Mouse (Mus musculus) urinary bladder, postnatal 14 days (tissue): Measurements from ENCODE around the gene Nt5c2.
"Not testable (repeated sequence)": the region's sequence is repeated elsewhere in the genome, so short reads cannot be mapped to it uniquely, and the experiment has no call there.

Experiments used
- DNase-seq: peaks from one replicate; pipeline ENCODE4 v3.0.0; 2021; ENCODE audit warnings: low spot score

Nt5c2 gene

DNA sequence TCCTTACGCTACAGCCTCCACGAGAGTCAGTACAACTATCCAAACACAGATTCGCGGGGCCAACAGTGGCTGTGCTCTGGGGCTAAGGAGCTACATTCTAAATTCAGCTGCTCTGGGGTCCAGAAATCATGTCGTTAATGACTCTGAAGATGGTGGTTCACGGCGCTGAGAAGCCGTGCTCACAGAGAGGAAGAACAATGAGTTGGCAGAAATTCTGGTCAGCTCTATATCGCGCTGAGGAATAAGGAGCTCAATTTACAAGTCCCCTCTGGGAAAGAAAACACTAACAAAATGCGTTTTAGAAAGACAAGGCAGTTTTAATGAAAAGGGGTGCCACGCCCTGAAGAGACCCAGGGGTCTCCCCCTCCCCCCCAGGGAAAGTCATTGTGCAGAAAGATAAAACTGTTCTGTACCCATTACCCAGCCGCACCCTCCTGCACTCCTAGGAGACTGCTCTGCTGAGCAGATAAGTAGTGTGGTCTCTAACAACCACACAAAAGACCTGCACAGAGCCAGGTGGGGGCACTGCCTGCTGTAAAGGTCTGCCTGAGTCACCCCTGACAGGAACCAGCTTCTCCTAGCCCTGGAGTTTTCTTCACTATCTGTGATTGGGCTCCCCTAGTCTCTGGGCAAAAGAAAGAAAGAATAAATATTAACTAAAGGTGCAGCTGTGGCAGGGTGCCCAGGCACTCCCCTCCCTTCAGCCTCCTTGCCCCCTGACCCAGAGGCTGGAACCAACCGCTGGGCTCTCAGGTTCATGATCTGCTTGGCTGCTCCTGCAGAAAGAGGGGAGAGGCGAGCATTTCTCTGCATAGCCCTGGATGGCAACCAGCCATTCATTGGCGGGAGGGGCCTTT is 26.5 kb downstream of the Nt5c2 start:
- DNase-seq, result peak; percentile 80

DNA sequence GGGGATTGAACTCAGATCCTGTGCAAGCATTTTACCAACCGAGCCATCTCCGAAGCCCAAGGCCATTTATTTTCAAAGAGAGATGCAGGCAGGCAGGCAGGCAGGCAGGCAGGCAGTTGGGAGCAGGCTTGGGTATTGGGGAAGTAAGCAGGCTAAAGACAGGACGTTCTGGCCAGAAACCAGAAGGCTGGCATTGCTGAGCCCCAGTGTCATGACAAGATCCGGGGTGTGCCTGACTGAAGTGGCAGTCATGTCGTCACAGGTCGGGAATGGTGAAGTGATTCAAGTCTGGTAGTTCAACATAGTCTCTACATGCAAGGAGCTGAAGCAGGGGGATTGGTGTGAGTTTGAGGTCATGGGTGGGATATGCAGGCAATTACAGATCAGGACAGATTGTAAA is 27.3 kb downstream of the Nt5c2 start:
- peak; percentile 55 for DNase-seq

DNA sequence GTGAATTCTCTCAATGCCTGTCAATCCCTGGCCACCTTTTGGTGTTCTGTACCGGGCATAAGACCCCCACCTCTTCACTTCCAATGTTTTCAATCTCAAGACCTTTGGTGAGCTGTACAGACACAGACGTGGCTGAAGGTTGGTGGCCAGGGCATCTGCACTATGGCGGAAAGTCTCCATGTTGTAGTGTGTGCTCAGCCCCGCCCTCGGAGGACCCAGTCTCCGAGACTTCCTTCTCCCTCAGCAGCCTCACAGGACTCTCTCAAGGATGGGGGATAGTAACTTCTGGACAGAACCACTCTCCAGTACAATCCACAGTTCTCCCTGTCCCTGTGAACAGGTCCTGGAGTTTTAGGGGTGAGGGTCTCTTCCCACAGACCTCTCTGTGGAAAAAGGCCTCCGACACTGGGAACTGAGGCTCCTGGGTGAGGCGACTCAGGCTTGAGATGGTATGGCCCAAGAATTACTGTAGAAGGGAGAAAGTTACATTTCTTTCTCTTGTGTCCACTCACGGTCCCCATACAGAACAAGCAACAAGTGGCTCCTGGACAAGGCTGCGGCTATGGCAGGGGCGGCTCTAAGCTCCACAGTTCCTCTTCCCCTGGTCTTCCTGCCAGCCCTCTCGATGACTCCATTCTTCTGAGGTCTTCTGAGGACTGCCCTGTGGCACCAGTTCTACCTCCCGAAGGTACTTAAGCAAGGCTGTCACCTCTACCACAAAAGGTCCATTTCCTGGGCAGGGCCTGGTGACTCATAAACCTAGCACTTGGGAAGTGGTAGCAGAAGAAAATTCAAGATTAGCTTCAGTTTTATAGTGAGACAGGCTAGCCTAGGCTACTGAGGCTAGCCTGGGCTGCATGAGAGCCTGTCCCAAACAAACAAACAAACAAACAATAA is 30.0 kb downstream of the Nt5c2 start:
- no peak for DNase-seq

DNA sequence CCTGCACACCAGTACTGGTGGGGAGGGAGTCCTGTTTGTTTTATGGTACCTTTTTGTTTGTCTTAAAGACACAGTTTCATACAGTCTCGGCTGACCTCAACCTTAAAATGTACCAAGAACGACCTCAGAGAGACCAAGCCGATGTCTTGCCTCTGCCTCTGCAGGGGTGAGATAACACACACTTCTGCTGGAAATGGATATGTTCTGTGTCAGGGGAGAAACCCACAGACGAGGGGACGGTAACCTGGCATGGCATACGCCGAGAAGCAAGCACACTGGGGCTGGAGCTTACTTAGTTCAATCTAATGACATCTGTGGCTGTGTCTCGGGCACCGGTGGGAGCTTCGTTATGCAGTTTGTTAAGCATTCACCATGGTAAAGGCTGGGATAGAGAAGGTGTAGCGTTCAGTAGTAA is 31.0 kb downstream of the Nt5c2 start:
- DNase-seq, result no peak

DNA sequence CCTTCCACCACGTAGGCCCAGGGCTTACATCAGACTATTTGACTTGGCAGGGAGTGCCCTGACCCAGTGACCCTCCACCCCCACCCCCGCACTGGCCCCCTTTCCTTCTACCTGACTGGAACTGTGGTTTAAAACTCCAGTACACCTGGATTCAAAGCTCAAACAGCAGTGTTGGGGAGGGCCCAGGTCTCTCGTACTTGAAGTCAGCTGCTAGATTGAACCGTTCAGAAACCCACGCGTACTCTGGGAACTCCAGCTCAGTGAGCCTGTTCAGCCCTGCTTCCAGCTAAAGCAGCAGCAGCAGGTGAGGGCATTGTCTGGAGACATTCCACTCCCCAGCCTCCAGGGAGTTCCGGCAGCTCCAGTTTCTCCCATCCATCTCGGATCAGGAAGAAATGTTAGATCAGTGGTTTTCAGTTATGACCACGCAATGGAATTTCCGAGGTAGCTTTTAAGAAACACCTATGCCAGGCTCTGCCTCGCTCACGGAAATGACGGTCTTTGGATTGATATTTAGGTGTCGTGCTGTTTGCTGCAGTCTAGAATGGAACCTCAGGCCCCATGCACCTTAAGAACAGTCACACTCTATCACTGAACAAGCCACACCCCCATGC is 31.5 kb downstream of the Nt5c2 start:
- no peak for DNase-seq

DNA sequence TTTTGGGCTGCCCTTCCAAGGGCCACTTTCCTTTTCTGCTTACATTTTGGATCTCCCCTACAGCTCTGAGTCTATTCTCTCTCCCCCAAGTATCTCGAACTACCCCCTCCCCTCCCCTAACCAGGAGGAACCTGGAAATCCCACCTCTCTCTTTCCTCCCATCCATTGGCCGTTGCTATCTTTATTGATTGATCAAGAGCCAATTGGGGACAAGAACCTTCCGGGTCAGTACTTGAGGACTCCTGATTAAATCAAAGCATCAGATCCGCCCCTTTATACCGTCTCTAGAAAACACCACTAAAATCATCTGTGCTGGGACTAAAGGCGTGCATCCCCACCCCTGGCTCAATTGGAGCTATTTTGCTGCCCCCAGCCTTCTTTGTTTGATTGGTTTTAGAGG is 33.5 kb downstream of the Nt5c2 start:
- DNase-seq, result no peak

DNA sequence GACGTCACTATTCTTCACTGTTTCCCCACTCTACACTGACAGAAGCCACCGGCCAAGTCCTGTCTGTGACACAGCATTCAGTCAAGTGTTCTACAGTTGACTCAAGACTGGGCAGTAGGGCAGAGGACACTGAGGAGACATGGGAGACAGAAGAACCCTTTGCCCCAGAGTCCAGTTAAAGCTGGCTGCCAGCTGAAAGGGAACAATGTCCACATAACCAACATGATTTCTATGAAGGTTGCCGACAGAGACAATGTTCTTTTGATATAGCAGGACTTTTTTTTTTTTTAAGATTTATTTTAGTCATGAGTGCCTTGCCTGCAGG is 35.2 kb downstream of the Nt5c2 start:
- no peak for DNase-seq

DNA sequence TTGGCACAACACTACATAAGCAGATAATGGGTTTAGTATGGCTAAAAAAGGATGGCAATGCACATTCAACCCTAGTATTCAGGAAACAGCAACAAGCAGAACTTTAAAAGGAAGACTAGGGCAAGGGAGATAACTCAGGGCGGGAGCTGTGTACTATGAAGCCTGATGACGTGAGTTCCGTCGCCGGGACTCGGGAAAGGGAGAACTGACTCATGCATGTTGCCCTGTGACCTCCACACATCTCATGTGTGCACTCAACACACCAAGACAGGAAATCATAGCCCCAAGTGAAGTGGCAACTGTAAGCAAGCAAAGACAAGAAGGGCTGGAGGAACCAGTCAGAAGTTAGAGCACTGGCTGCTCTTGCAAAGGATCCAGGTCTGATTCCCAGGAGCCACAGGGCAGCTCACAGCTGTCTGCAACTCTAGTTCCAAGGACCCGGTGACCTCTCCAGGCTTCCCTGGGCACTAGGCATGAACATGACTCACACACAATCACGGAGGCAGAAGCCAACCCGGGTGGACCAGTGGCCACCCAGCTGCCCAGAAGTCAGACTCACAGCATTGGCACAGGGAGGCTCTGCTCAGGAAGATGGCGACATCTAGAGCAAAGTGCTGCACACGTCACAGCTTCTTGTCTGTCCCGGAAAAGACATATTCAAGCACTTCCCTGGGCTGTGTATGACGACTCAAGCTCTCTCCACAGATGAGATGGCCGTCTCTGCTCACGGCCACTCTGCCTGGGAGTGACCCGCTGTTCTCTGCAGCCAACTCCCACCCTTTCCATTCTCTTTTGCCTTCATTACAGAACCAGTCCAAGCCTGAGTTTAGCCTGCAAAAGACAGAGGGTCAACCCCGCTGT is 35.8 kb downstream of the Nt5c2 start:
- no peak for DNase-seq

DNA sequence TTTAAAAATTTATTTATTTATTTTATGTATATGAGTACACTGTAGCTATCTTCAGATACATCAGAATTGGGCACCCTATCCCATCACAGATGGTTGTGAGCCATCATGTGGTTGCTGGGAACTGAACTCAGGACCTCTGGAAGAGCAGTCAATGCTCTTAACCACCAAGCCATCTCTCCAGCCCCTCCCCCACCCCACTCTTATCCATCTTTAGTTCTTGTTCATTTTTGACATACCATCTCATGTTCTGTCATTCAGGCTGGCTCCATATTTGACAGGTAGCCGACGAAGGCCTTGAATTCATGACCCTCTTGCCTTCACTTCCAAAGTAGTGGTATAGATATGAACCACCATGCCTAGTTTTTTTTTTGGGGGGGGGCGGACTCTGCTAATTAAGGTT is 36.9 kb downstream of the Nt5c2 start:
- DNase-seq, result not testable (repeated sequence)

DNA sequence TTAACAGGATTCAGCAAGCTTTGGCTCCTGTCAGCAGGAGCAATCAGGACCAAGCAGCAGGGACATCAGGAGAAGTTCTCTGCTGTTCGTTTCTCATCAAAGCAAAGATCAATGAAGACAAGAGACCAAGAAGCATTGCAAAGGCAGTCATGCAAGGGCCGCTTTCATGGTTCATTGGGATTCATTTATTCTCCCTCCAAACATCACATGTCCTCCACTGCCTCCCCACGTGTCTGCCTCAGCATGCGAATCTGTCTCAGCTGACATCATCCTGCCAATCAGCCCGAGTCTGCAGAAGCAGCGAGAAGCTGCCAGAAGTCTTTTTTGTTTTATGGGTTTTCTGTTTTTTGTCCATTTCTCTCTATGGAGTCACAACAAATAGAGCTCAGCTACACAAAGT is 37.5 kb downstream of the Nt5c2 start:
- DNase-seq, result no peak

DNA sequence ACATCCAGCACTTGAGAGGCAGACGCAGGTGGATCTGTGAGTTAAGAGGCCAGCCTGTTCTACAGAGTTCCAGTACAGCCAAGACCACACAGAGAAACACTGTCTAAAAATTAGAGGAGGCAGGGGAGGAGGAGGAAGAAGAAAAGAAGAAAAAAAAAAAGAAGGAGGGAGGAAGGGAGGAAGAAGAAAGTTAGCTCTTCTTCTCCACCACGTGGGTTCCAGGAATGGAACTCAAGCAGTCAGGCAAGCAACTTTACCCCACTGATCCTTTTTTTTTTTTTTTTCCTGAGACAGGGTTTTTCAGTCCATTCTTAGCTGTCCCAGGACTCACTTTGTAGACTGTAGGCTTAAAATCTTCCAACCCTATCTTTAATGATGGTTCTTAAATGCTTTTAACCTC is 38.2 kb downstream of the Nt5c2 start:
- no peak for DNase-seq

DNA sequence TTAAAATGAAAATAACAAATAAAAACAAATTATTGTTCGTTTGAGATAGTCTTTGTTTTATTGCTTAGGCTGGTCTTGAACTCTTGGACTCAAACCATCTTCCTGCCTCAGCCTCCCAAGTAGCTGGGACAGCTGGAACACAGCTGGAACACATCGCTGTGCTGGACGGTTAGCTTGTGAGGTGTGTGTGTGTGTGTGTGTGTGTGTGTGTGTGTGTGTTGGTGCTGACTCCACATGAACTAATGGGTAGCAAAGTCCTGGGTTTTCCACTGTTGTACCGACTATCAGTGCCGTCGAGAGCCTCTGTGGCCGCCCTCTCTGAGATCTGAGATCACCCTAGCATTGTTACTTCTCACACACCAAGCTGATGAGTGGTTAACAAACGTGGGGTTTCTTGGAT is 39.0 kb downstream of the Nt5c2 start:
- DNase-seq, result no peak

DNA sequence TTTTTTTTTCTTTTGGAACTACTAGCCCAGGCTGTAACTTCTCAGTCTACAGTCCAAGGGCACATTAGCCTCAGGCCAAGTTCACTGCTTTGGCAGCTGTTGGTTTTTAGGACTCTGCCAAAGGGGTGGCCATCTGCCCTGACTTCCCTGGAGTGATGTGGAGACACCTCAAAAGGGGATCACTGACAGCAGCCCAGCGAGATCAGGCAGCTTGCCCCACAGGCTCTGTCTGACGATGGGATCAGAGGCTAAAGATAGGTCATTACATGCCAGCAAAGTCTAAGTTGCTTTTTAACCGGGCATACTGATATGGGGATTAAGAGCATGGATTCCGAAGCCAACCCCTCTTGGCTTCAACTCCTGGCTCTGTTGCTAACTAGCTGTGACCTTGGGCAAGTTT is 39.4 kb downstream of the Nt5c2 start:
- no peak for DNase-seq

DNA sequence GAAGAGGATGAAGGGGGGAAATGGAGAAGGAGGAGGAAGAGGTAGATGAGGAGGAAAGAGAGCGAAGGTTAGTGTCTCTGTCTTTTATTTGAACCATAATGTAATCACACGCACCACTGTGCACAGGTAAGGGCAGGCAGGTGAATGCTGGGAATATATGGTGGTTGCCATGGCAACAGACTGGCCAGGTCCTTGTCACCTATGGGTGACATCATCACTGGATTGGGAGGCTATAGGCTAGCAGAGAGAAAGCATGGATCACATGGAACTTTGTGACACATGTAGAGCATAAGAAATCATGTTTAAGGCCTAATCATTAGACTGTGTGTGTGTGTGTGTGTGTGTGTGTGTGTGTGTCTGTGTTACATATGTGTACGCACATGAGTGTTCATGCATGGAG is 42.8 kb downstream of the Nt5c2 start:
- DNase-seq, result no peak

DNA sequence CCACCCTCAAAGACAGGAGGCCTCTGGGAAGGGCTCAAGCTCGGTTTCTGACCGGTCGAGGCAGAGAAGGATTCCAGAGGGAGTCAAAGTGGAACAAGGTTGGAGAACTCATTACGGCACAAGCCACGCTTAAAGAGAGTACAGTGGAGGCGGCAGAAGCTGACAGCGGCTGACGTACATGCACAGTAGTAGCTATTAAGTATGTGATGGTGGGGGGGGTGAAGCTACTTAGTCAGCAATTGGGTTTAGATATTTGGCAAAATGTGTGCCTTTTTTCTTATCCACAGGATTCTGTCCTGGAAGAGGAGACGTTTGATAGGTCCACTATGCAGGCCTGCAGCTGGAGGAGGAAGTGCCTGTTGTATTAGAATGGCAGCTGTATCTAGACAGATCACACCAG is 43.2 kb downstream of the Nt5c2 start:
- no peak for DNase-seq

DNA sequence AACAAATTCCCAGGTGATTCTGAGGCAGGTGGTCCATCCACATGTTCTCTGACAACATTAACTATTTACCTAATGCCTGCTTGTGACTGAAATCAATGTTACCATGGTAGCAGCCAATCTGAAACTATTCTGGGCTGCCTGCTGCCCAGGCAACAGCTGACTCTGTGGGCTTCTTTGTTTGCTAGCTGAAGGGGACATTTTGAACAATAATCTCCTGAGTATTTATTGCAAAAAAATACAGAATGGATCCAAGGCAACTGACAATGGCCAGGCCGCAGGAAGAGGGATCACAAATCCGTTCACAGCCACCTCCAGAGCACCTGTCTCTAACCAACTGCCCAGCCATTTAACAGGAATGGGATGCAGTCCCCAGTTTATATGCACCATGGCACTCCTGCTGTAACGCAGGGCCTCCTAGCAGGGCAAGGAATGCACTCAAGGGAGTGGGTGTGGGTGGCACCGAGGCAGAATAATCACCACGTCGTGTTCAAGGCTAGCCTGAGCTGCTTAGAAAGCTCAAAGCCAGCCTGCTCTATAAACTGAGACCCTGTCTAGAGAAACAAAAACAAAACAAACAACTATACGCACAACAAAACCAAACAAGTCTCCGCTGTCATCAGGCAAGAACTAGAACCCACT is 43.8 kb downstream of the Nt5c2 start:
- DNase-seq, result no peak

DNA sequence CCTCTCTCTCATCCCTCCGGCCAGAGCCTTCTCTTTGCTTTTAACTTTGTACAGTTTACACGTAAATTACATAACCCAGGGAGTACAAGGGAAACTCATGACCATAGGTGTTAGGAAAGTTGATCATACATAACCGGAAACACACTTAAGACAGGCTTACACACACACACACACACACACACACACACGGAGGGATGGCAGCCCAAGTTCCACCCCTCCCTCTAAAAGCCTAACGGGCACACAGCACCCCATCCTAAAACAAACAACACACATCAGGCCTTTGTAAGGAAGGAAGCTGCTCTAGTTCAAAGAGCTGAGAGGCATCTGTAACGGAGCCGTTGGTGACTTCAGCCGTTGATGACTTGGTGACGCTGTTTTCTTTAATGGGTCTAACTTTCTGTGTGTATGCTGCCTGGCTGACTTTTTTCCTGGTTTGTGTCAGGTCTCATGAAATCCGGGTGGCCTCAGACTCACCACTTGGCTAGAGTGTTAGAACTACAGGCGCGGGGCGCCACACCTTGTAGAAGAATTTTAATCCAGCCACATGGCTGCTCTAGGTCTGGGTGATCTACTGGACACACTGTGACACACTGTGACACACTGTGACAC is 44.7 kb downstream of the Nt5c2 start:
- no peak for DNase-seq

DNA sequence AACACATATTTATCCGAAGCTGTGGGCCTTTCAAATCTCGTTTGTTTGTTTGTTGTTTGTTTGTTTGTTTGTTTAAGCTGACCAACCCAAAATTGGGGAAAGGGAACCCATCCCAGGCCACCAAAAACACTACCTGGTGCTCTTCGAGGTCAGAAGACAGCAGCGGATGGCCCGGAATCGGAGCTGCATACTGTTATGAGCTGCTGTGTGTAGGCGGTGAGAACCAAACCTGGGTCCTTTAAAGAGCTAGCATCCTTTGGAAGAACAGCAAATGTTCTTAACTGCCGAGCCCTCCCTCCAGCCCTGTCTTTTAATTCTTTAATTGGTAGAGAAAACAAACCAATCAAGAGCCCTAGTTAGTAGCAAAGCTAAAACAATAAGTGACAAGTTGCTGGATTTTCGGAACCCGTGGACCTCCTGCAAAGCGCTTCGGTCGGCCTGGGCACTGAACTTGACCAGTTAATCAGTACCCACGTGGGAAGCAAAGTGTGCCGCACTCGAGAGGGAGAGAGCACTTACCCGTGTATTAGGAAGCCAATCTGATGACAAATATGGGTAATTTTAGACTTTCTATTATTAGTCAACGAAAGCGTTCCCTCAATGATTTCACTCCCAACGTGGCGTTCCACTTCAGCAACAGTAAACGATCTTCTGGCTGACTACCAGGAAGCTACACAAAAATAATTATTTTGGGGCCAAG is 45.5 kb downstream of the Nt5c2 start:
- no peak for DNase-seq

DNA sequence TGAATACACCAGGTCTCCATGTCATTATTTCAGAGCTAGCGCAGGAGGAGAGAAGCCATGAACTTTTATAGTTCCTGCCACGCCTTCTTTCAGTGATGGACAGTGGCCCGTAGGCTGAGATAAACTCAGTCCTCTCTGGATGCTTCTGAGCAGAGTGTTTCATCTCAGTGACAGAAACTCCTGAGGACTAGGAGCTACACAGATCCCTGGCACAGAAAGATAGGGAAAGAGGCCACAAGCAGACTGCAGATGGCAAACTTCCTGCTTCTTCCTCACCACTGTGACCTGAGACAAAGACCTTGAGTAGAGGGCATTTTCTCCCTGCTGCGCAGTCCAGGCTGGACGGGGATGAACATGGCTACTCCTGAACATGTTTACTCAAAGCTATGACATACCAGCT is 46.1 kb downstream of the Nt5c2 start:
- DNase-seq, result no peak

DNA sequence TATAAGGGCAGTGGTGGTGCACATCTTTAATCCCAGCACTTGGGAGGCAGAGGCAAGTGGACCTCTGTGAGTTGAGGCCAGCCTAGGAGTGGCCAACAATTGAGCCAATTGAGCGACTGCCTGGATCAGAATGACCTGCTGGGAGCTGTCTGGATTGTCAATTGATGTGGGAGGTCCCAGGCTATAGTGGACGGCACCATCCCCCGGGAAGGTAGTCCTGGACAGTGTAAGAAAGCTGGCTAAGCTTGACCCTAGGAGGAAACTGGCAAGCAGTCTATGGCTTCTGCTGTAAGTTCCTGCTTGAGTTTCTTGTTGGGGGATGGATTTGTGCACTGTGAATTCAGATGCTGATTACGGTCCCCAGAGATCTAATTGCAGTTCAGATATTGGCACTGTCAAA is 47.1 kb downstream of the Nt5c2 start:
- no peak for DNase-seq
